Mouse (Mus musculus): ENCODE measurements around the gene Zfp1. TPM values are rescaled to one million over a fixed set of nuclear protein-coding genes. Genes with fewer than 3 reads are reported as not detected.

Zfp1 gene
- polyA plus RNA-seq, 2 experiments = 3.9 to 4.0 TPM

GRCm38 (mm10) chr8:111690960-111691445 is 47.8 kb downstream of the Zfp1 start, which contains the start of gene Ctrb1:
TSS of gene Ctrb1 (minus strand) at chr8:111691010.
- no peaks in the 10 kb centered on the region for H3K27me3 ChIP-seq (ENCODE audit: control insufficient read depth, insufficient read depth, low read length)
- no peak within 1 kb of the TSS for H3K27ac ChIP-seq
- no peaks in the 10 kb centered on the region for H3K9me3 ChIP-seq (ENCODE audit: control insufficient read depth, low read length)
- DNase-seq (ENCODE audit: low read depth in 3 of 3, low spot score in 3 of 3) (no peak), ATAC-seq (ENCODE audit: insufficient read depth) (no peak)
- no peaks in the 10 kb centered on the region for H3K4me1 ChIP-seq (replicated peaks; ENCODE audit: control insufficient read depth in 2 of 2, insufficient read depth in 2 of 2, low read length in 1 of 2)
- no peak within 1 kb of the TSS for H3K9ac ChIP-seq (replicated peaks)
- TF ChIP-seq CTCF (IDR thresholded peaks at IDR 0.05; ENCODE audit: low read depth) (no peak), EP300 (IDR thresholded peaks at IDR 0.05; ENCODE audit: low read depth) (no peak)
- WGBS (ENCODE audit: insufficient replicate concordance) = 45% methylated on average over 2 of the region's 2 CpGs
- no peaks in the 10 kb centered on the region for H3K36me3 ChIP-seq (replicated peaks; ENCODE audit: control insufficient read depth, insufficient read depth, low read depth)
- no peak within 1 kb of the TSS for H3K4me2 ChIP-seq (ENCODE audit: low read depth)
- no peak within 1 kb of the TSS for H3K4me3 ChIP-seq (ENCODE audit: insufficient read depth in 1 of 2, low read depth in 2 of 2, low read length in 2 of 2)

- no peaks in the 10 kb centered on the region for H3K27me3 ChIP-seq (ENCODE audit: control insufficient read depth, insufficient read depth, low read length)
- DNase-seq (ENCODE audit: low read depth in 3 of 3, low spot score in 3 of 3) = no peak
- no peak overlapping the region for H3K9ac ChIP-seq (replicated peaks)
- H3K9me3 ChIP-seq (ENCODE audit: control insufficient read depth, low read length) = no peaks in the 10 kb centered on the region
- TF ChIP-seq EP300 (IDR thresholded peaks at IDR 0.05; ENCODE audit: low read depth) (no peak), CTCF (IDR thresholded peaks at IDR 0.05; ENCODE audit: low read depth) (no peak)
- no peak overlapping the region for H3K4me3 ChIP-seq (ENCODE audit: insufficient read depth in 1 of 2, low read depth in 2 of 2, low read length in 2 of 2)
- no peak overlapping the region for H3K4me2 ChIP-seq (ENCODE audit: low read depth)
- no peaks in the 10 kb centered on the region for H3K36me3 ChIP-seq (replicated peaks; ENCODE audit: control insufficient read depth, insufficient read depth, low read depth)
- no peaks in the 10 kb centered on the region for H3K4me1 ChIP-seq (replicated peaks; ENCODE audit: control insufficient read depth in 2 of 2, insufficient read depth in 2 of 2, low read length in 1 of 2)
- no peak for ATAC-seq (ENCODE audit: insufficient read depth)
- WGBS (ENCODE audit: insufficient replicate concordance) = 56% methylated on average over 6 of the region's 6 CpGs
- H3K27ac ChIP-seq = no peak overlapping the region
These were observed 50.1 kb downstream of the Zfp1 start for GRCm38 (mm10) chr8:111693261-111693741.

GRCm38 (mm10) chr8:111695441-111695840 is 52.2 kb downstream of the Zfp1 start:
- no peaks in the 10 kb centered on the region for H3K9me3 ChIP-seq (ENCODE audit: control insufficient read depth, low read length)
- no peak for DNase-seq (ENCODE audit: low read depth in 3 of 3, low spot score in 3 of 3)
- no peak overlapping the region for H3K4me3 ChIP-seq (ENCODE audit: insufficient read depth in 1 of 2, low read depth in 2 of 2, low read length in 2 of 2)
- H3K4me2 ChIP-seq (ENCODE audit: low read depth) = no peak overlapping the region
- no peak overlapping the region for H3K9ac ChIP-seq (replicated peaks)
- no peaks in the 10 kb centered on the region for H3K4me1 ChIP-seq (replicated peaks; ENCODE audit: control insufficient read depth in 2 of 2, insufficient read depth in 2 of 2, low read length in 1 of 2)
- TF ChIP-seq EP300 (IDR thresholded peaks at IDR 0.05; ENCODE audit: low read depth) (no peak), CTCF (IDR thresholded peaks at IDR 0.05; ENCODE audit: low read depth) (no peak)
- no peaks in the 10 kb centered on the region for H3K27me3 ChIP-seq (ENCODE audit: control insufficient read depth, insufficient read depth, low read length)
- H3K36me3 ChIP-seq (replicated peaks; ENCODE audit: control insufficient read depth, insufficient read depth, low read depth) = no peaks in the 10 kb centered on the region
- WGBS (ENCODE audit: insufficient replicate concordance) = 36% methylated on average over 7 of the region's 7 CpGs
- H3K27ac ChIP-seq = no peak overlapping the region
- ATAC-seq (ENCODE audit: insufficient read depth) = no peak

- no peak for DNase-seq (ENCODE audit: low read depth in 3 of 3, low spot score in 3 of 3)
- Histone ChIP-seq H3K27me3 (ENCODE audit: control insufficient read depth, insufficient read depth, low read length) (no peaks in the 10 kb centered on the region), H3K27ac (no peak overlapping the region), H3K36me3 (replicated peaks; ENCODE audit: control insufficient read depth, insufficient read depth, low read depth) (no peaks in the 10 kb centered on the region), H3K4me2 (ENCODE audit: low read depth) (no peak overlapping the region), H3K4me1 (replicated peaks; ENCODE audit: control insufficient read depth in 2 of 2, insufficient read depth in 2 of 2, low read length in 1 of 2) (no peaks in the 10 kb centered on the region), H3K9ac (replicated peaks) (no peak overlapping the region), H3K4me3 (ENCODE audit: insufficient read depth in 1 of 2, low read depth in 2 of 2, low read length in 2 of 2) (no peak overlapping the region), H3K9me3 (ENCODE audit: control insufficient read depth, low read length) (no peaks in the 10 kb centered on the region)
- ATAC-seq (ENCODE audit: insufficient read depth) = no peak
- TF ChIP-seq CTCF (IDR thresholded peaks at IDR 0.05; ENCODE audit: low read depth) (no peak), EP300 (IDR thresholded peaks at IDR 0.05; ENCODE audit: low read depth) (no peak)
- WGBS (ENCODE audit: insufficient replicate concordance) = 63% methylated on average over 10 of the region's 10 CpGs
These were observed 54.5 kb downstream of the Zfp1 start for GRCm38 (mm10) chr8:111697655-111698054.

GRCm38 (mm10) chr8:111699035-111699434 is 55.8 kb downstream of the Zfp1 start:
- H3K9me3 ChIP-seq (ENCODE audit: control insufficient read depth, low read length) = no peaks in the 10 kb centered on the region
- no peak overlapping the region for H3K27ac ChIP-seq
- H3K4me3 ChIP-seq (ENCODE audit: insufficient read depth in 1 of 2, low read depth in 2 of 2, low read length in 2 of 2) = no peak overlapping the region
- no peaks in the 10 kb centered on the region for H3K4me1 ChIP-seq (replicated peaks; ENCODE audit: control insufficient read depth in 2 of 2, insufficient read depth in 2 of 2, low read length in 1 of 2)
- DNase-seq (ENCODE audit: low read depth in 3 of 3, low spot score in 3 of 3) = no peak
- no peak overlapping the region for H3K9ac ChIP-seq (replicated peaks)
- no peaks in the 10 kb centered on the region for H3K36me3 ChIP-seq (replicated peaks; ENCODE audit: control insufficient read depth, insufficient read depth, low read depth)
- TF ChIP-seq CTCF (IDR thresholded peaks at IDR 0.05; ENCODE audit: low read depth) (no peak), EP300 (IDR thresholded peaks at IDR 0.05; ENCODE audit: low read depth) (no peak)
- no peaks in the 10 kb centered on the region for H3K27me3 ChIP-seq (ENCODE audit: control insufficient read depth, insufficient read depth, low read length)
- H3K4me2 ChIP-seq (ENCODE audit: low read depth) = no peak overlapping the region
- WGBS (ENCODE audit: insufficient replicate concordance) = 35% methylated on average over 1 of the region's 1 CpGs
- no peak for ATAC-seq (ENCODE audit: insufficient read depth)
